Mouse (Mus musculus): ENCODE measurements at regions not wholly inside any gene's neighbourhood (a gene's known extent, or its start where the extent isn't known, plus 50 kb on each side); places are given as distances from the start of the nearest gene placed in this dataset.

- Histone ChIP-seq H3K4me1 (ENCODE audit: control insufficient read depth, insufficient read depth, low read length) (no peaks in the 10 kb centered on the region), H3K9me3 (ENCODE audit: control insufficient read depth, low read length) (no peaks in the 10 kb centered on the region), H3K36me3 (ENCODE audit: control insufficient read depth, insufficient read depth, low read length) (no peaks in the 10 kb centered on the region), H3K27ac (ENCODE audit: low read length) (no peak overlapping the region), H3K4me2 (ENCODE audit: low read depth, low read length) (no peak overlapping the region), H3K9ac (ENCODE audit: low read depth, low read length) (no peak overlapping the region), H3K27me3 (replicated peaks; ENCODE audit: control insufficient read depth, insufficient read depth, low read length) (no peaks in the 10 kb centered on the region), H3K4me3 (ENCODE audit: low read length) (no peak overlapping the region)
- WGBS, result 80% methylated on average over 3 of the region's 3 CpGs
- no peak for ATAC-seq
These were observed 1001.8 kb upstream of the Tenm3 start for GRCm38 (mm10) chr8:49845575-49845974.

- no peak overlapping the region for H3K4me2 ChIP-seq (ENCODE audit: low read depth, low read length)
- no peaks in the 10 kb centered on the region for H3K4me1 ChIP-seq (ENCODE audit: control insufficient read depth, insufficient read depth, low read length)
- H3K27me3 ChIP-seq (replicated peaks; ENCODE audit: control insufficient read depth, insufficient read depth, low read length), result no peaks in the 10 kb centered on the region
- no peak overlapping the region for H3K9ac ChIP-seq (ENCODE audit: low read depth, low read length)
- no peaks in the 10 kb centered on the region for H3K36me3 ChIP-seq (ENCODE audit: control insufficient read depth, insufficient read depth, low read length)
- no peak for ATAC-seq
- no peaks in the 10 kb centered on the region for H3K9me3 ChIP-seq (ENCODE audit: control insufficient read depth, low read length)
- no peak overlapping the region for H3K27ac ChIP-seq (ENCODE audit: low read length)
- H3K4me3 ChIP-seq (ENCODE audit: low read length), result no peak overlapping the region
These were observed 988.2 kb upstream of the Tenm3 start for GRCm38 (mm10) chr8:49831970-49832369.

GRCm38 (mm10) chr8:49829345-49829744 is 985.6 kb upstream of the Tenm3 start:
- Histone ChIP-seq H3K4me1 (ENCODE audit: control insufficient read depth, insufficient read depth, low read length) (no peaks in the 10 kb centered on the region), H3K4me3 (ENCODE audit: low read length) (no peak overlapping the region), H3K4me2 (ENCODE audit: low read depth, low read length) (no peak overlapping the region), H3K36me3 (ENCODE audit: control insufficient read depth, insufficient read depth, low read length) (no peaks in the 10 kb centered on the region), H3K9me3 (ENCODE audit: control insufficient read depth, low read length) (no peaks in the 10 kb centered on the region), H3K9ac (ENCODE audit: low read depth, low read length) (no peak overlapping the region), H3K27me3 (replicated peaks; ENCODE audit: control insufficient read depth, insufficient read depth, low read length) (no peaks in the 10 kb centered on the region), H3K27ac (ENCODE audit: low read length) (no peak overlapping the region)
- no peak for ATAC-seq
- 26% methylated on average over 2 of the region's 2 CpGs for WGBS

- Histone ChIP-seq H3K9me3 (ENCODE audit: control insufficient read depth, low read length) (no peaks in the 10 kb centered on the region), H3K4me1 (ENCODE audit: control insufficient read depth, insufficient read depth, low read length) (no peaks in the 10 kb centered on the region), H3K36me3 (ENCODE audit: control insufficient read depth, insufficient read depth, low read length) (no peaks in the 10 kb centered on the region), H3K4me2 (ENCODE audit: low read depth, low read length) (no peak overlapping the region), H3K9ac (ENCODE audit: low read depth, low read length) (no peak overlapping the region), H3K4me3 (ENCODE audit: low read length) (no peak overlapping the region), H3K27me3 (replicated peaks; ENCODE audit: control insufficient read depth, insufficient read depth, low read length) (no peaks in the 10 kb centered on the region), H3K27ac (ENCODE audit: low read length) (no peak overlapping the region)
- ATAC-seq, result no peak
These were observed 982.5 kb upstream of the Tenm3 start for GRCm38 (mm10) chr8:49826231-49826630.

- no peak for ATAC-seq
- H3K4me2 ChIP-seq (ENCODE audit: low read depth, low read length), result no peak overlapping the region
- no peaks in the 10 kb centered on the region for H3K9me3 ChIP-seq (ENCODE audit: control insufficient read depth, low read length)
- H3K9ac ChIP-seq (ENCODE audit: low read depth, low read length), result no peak overlapping the region
- no peaks in the 10 kb centered on the region for H3K36me3 ChIP-seq (ENCODE audit: control insufficient read depth, insufficient read depth, low read length)
- no peaks in the 10 kb centered on the region for H3K27me3 ChIP-seq (replicated peaks; ENCODE audit: control insufficient read depth, insufficient read depth, low read length)
- H3K4me1 ChIP-seq (ENCODE audit: control insufficient read depth, insufficient read depth, low read length), result no peaks in the 10 kb centered on the region
- no peak overlapping the region for H3K4me3 ChIP-seq (ENCODE audit: low read length)
- no peak overlapping the region for H3K27ac ChIP-seq (ENCODE audit: low read length)
- WGBS, result 70% methylated on average over 5 of the region's 5 CpGs
These were observed 981.2 kb upstream of the Tenm3 start for GRCm38 (mm10) chr8:49825000-49825399.

- Histone ChIP-seq H3K27me3 (replicated peaks; ENCODE audit: control insufficient read depth, insufficient read depth, low read length) (no peaks in the 10 kb centered on the region), H3K9me3 (ENCODE audit: control insufficient read depth, low read length) (no peaks in the 10 kb centered on the region), H3K4me1 (ENCODE audit: control insufficient read depth, insufficient read depth, low read length) (no peaks in the 10 kb centered on the region), H3K36me3 (ENCODE audit: control insufficient read depth, insufficient read depth, low read length) (no peaks in the 10 kb centered on the region), H3K9ac (ENCODE audit: low read depth, low read length) (no peak overlapping the region), H3K4me3 (ENCODE audit: low read length) (no peak overlapping the region), H3K27ac (ENCODE audit: low read length) (no peak overlapping the region), H3K4me2 (ENCODE audit: low read depth, low read length) (no peak overlapping the region)
- ATAC-seq, result no peak
- WGBS, result 62% methylated on average over 2 of the region's 2 CpGs
These were observed 979.0 kb upstream of the Tenm3 start for GRCm38 (mm10) chr8:49822791-49823190.

- H3K9me3 ChIP-seq (ENCODE audit: control insufficient read depth, low read length), result no peaks in the 10 kb centered on the region
These were observed 955.5 kb upstream of the Tenm3 start for GRCm38 (mm10) chr8:49799236-49799635.

GRCm38 (mm10) chr8:49796741-49797140 is 953.0 kb upstream of the Tenm3 start:
- 72% methylated on average over 3 of the region's 3 CpGs for WGBS
- ATAC-seq, result no peak
- Histone ChIP-seq H3K36me3 (ENCODE audit: control insufficient read depth, insufficient read depth, low read length) (no peaks in the 10 kb centered on the region), H3K4me1 (ENCODE audit: control insufficient read depth, insufficient read depth, low read length) (no peaks in the 10 kb centered on the region), H3K9me3 (ENCODE audit: control insufficient read depth, low read length) (no peaks in the 10 kb centered on the region), H3K27me3 (replicated peaks; ENCODE audit: control insufficient read depth, insufficient read depth, low read length) (no peaks in the 10 kb centered on the region), H3K4me2 (ENCODE audit: low read depth, low read length) (no peak overlapping the region), H3K27ac (ENCODE audit: low read length) (no peak overlapping the region), H3K9ac (ENCODE audit: low read depth, low read length) (no peak overlapping the region), H3K4me3 (ENCODE audit: low read length) (no peak overlapping the region)

More at GRCm38 (mm10) chr8:49799236-49799635, 955.5 kb upstream of the Tenm3 start:
- H3K9ac ChIP-seq (ENCODE audit: low read depth, low read length), result no peak overlapping the region
- WGBS, result 83% methylated on average over 2 of the region's 2 CpGs
- H3K36me3 ChIP-seq (ENCODE audit: control insufficient read depth, insufficient read depth, low read length), result no peaks in the 10 kb centered on the region
- H3K4me3 ChIP-seq (ENCODE audit: low read length), result no peak overlapping the region
- H3K27ac ChIP-seq (ENCODE audit: low read length), result no peak overlapping the region
- H3K27me3 ChIP-seq (replicated peaks; ENCODE audit: control insufficient read depth, insufficient read depth, low read length), result no peaks in the 10 kb centered on the region
- ATAC-seq, result no peak
- H3K4me1 ChIP-seq (ENCODE audit: control insufficient read depth, insufficient read depth, low read length), result no peaks in the 10 kb centered on the region
- H3K4me2 ChIP-seq (ENCODE audit: low read depth, low read length), result no peak overlapping the region

- WGBS, result 67% methylated on average over 1 of the region's 1 CpGs
These were observed 950.7 kb upstream of the Tenm3 start for GRCm38 (mm10) chr8:49794491-49794890.

GRCm38 (mm10) chr8:49769829-49770228 is 926.1 kb upstream of the Tenm3 start:
- H3K27ac ChIP-seq (ENCODE audit: low read length), result no peak overlapping the region
- H3K4me3 ChIP-seq (ENCODE audit: low read length), result no peak overlapping the region
- 62% methylated on average over 4 of the region's 4 CpGs for WGBS
- no peaks in the 10 kb centered on the region for H3K36me3 ChIP-seq (ENCODE audit: control insufficient read depth, insufficient read depth, low read length)
- H3K9ac ChIP-seq (ENCODE audit: low read depth, low read length), result no peak overlapping the region
- H3K4me1 ChIP-seq (ENCODE audit: control insufficient read depth, insufficient read depth, low read length), result no peaks in the 10 kb centered on the region
- no peaks in the 10 kb centered on the region for H3K27me3 ChIP-seq (replicated peaks; ENCODE audit: control insufficient read depth, insufficient read depth, low read length)
- H3K9me3 ChIP-seq (ENCODE audit: control insufficient read depth, low read length), result no peaks in the 10 kb centered on the region
- no peak for ATAC-seq
- H3K4me2 ChIP-seq (ENCODE audit: low read depth, low read length), result no peak overlapping the region

More at GRCm38 (mm10) chr8:49794491-49794890, 950.7 kb upstream of the Tenm3 start:
- no peaks in the 10 kb centered on the region for H3K4me1 ChIP-seq (ENCODE audit: control insufficient read depth, insufficient read depth, low read length)
- no peak overlapping the region for H3K27ac ChIP-seq (ENCODE audit: low read length)
- no peak overlapping the region for H3K4me2 ChIP-seq (ENCODE audit: low read depth, low read length)
- H3K27me3 ChIP-seq (replicated peaks; ENCODE audit: control insufficient read depth, insufficient read depth, low read length), result no peaks in the 10 kb centered on the region
- no peak for ATAC-seq
- H3K9me3 ChIP-seq (ENCODE audit: control insufficient read depth, low read length), result no peaks in the 10 kb centered on the region
- H3K36me3 ChIP-seq (ENCODE audit: control insufficient read depth, insufficient read depth, low read length), result no peaks in the 10 kb centered on the region
- H3K9ac ChIP-seq (ENCODE audit: low read depth, low read length), result no peak overlapping the region
- no peak overlapping the region for H3K4me3 ChIP-seq (ENCODE audit: low read length)

Measured in intestine, embryonic 16.5 days (tissue).